Mouse (Mus musculus) MEL (cell line): ENCODE results near the gene Slc38a7. TPM values are rescaled to one million over a fixed set of nuclear protein-coding genes. Genes with fewer than 3 reads are reported as not detected.

Source experiments
- DNase-seq: peaks from one replicate; pipeline ENCODE4 v3.0.0; 2011; ENCODE audit warnings: low read depth, low spot score
- H3K27ac ChIP-seq: 2 replicates; pipeline ENCODE4 v1.5.1; 2012; ENCODE audit warnings: low read depth, mild to moderate bottlenecking, control low read depth, low read length, moderate library complexity; ENCODE audit not compliant: control insufficient read depth
- H3K27me3 ChIP-seq, 2 experiments: fragments of 150-350 bp in 1 of 2; sonication (generic) in 1 of 2; 2 replicates each; pipeline ENCODE4 v1.6.1; 2012; ENCODE audit warnings: low read length in 2 of 2, mild to moderate bottlenecking in 2 of 2, improper control_type of control experiment in 1 of 2, moderate library complexity in 1 of 2; ENCODE audit not compliant: insufficient read depth in 2 of 2, control insufficient read depth in 1 of 2
- H3K36me3 ChIP-seq, 2 experiments: 2 replicates each; pipeline ENCODE4 v1.6.1; 2012 to 2014; ENCODE audit warnings: low read length in 2 of 2, improper control_type of control experiment in 1 of 2, inconsistent platforms in 1 of 2, mild to moderate bottlenecking in 1 of 2; ENCODE audit not compliant: insufficient read depth in 2 of 2, control insufficient read depth in 1 of 2
- H3K4me1 ChIP-seq, 2 experiments: fragments of 150-350 bp in 1 of 2; sonication (generic) in 1 of 2; 2 replicates each; pipeline ENCODE4 v1.6.1; 2012; ENCODE audit warnings: low read length in 2 of 2, improper control_type of control experiment in 1 of 2, mild to moderate bottlenecking in 1 of 2; ENCODE audit not compliant: insufficient read depth in 2 of 2, control insufficient read depth in 1 of 2
- H3K4me3 ChIP-seq, 2 experiments: fragments of 150-350 bp in 1 of 2; sonication (generic) in 1 of 2; 2 replicates each; pipeline ENCODE4 v1.5.1; 2012; ENCODE audit warnings: low read depth in 2 of 2, low read length in 2 of 2, mild to moderate bottlenecking in 2 of 2, moderate library complexity in 2 of 2, control low read depth in 1 of 2, improper control_type of control experiment in 1 of 2; ENCODE audit not compliant: control insufficient read depth in 1 of 2, insufficient read depth in 1 of 2
- H3K79me2 ChIP-seq: 2 replicates; pipeline ENCODE4 v1.6.1; 2012; ENCODE audit warnings: mild to moderate bottlenecking, low read length, moderate library complexity; ENCODE audit not compliant: control insufficient read depth, poor library complexity, insufficient read depth
- H3K9ac ChIP-seq: 2 replicates; pipeline ENCODE4 v1.6.1; 2012; ENCODE audit warnings: low read depth, mild to moderate bottlenecking, control low read depth, low read length, moderate library complexity; ENCODE audit not compliant: control insufficient read depth, poor library complexity, severe bottlenecking
- H3K9me3 ChIP-seq: fragments of 150-350 bp; sonication (generic); replicated peaks from 2 replicates; pipeline ENCODE4 v1.6.1; 2012; ENCODE audit warnings: mild to moderate bottlenecking, low read length, improper control_type of control experiment, moderate library complexity; ENCODE audit not compliant: insufficient read depth
- BHLHE40 ChIP-seq: IDR thresholded peaks from 2 replicates; pipeline ENCODE4 v1.6.1; 2012; ENCODE audit warnings: low read depth, mild to moderate bottlenecking, inconsistent platforms, low read length, improper control_type of control experiment, borderline replicate concordance
- CHD1 ChIP-seq: IDR thresholded peaks from 2 replicates; pipeline ENCODE4 v1.6.1; 2012; ENCODE audit warnings: low read depth, mild to moderate bottlenecking, inconsistent platforms, low read length, improper control_type of control experiment
- EP300 ChIP-seq, 2 experiments: IDR thresholded peaks; 2 replicates each; pipeline ENCODE4 v1.6.1; 2011; ENCODE audit warnings: improper control_type of control experiment in 2 of 2, low read length in 2 of 2, low read depth in 1 of 2, mild to moderate bottlenecking in 1 of 2
- GABPA ChIP-seq: IDR thresholded peaks from 2 replicates; pipeline ENCODE4 v1.6.1; 2012; ENCODE audit warnings: low read depth, mild to moderate bottlenecking, inconsistent platforms, low read length, improper control_type of control experiment, moderate library complexity
- GATA1 ChIP-seq: IDR thresholded peaks from 2 replicates; pipeline ENCODE4 v1.6.1; 2011; ENCODE audit warnings: low read depth, low read length, improper control_type of control experiment
- MYB ChIP-seq: IDR thresholded peaks from 2 replicates; pipeline ENCODE4 v1.6.1; 2011; ENCODE audit warnings: mild to moderate bottlenecking, low read depth, low read length, improper control_type of control experiment
- NRF1 ChIP-seq: IDR thresholded peaks from 2 replicates; pipeline ENCODE4 v1.6.1; 2014; ENCODE audit warnings: low read depth, mild to moderate bottlenecking, inconsistent platforms, low read length, improper control_type of control experiment, moderate library complexity; ENCODE audit not compliant: poor library complexity, insufficient read depth, severe bottlenecking
- POLR2AphosphoS2 ChIP-seq: IDR thresholded peaks from 2 replicates; pipeline ENCODE4 v1.6.1; 2011; ENCODE audit warnings: low read length, improper control_type of control experiment
- RCOR1 ChIP-seq: IDR thresholded peaks from 2 replicates; pipeline ENCODE4 v1.6.1; 2012; ENCODE audit warnings: low read depth, mild to moderate bottlenecking, inconsistent platforms, low read length, improper control_type of control experiment
- TAL1 ChIP-seq: IDR thresholded peaks from 2 replicates; pipeline ENCODE4 v1.6.1; 2012; ENCODE audit warnings: mild to moderate bottlenecking, inconsistent platforms, low read length, moderate library complexity, mixed read lengths
- UBTF ChIP-seq: IDR thresholded peaks from 2 replicates; pipeline ENCODE4 v1.6.1; 2012; ENCODE audit warnings: low read depth, mild to moderate bottlenecking, inconsistent platforms, low read length, improper control_type of control experiment, moderate library complexity, borderline replicate concordance; ENCODE audit not compliant: insufficient read depth
- USF2 ChIP-seq, 2 experiments: IDR thresholded peaks; 2 replicates each; pipeline ENCODE4 v1.6.1; 2011 to 2012; ENCODE audit warnings: improper control_type of control experiment in 2 of 2, low read length in 2 of 2, borderline replicate concordance in 1 of 2, inconsistent platforms in 1 of 2, low read depth in 1 of 2, mild to moderate bottlenecking in 1 of 2; ENCODE audit not compliant: insufficient read depth in 1 of 2
- ZKSCAN1 ChIP-seq: IDR thresholded peaks from 2 replicates; pipeline ENCODE4 v1.6.1; 2012; ENCODE audit warnings: low read depth, mild to moderate bottlenecking, inconsistent platforms, low read length, improper control_type of control experiment, moderate library complexity
- ZNF384 ChIP-seq: IDR thresholded peaks from 2 replicates; pipeline ENCODE4 v1.6.1; 2012; ENCODE audit warnings: low read depth, mild to moderate bottlenecking, inconsistent platforms, low read length, improper control_type of control experiment
- polyA plus RNA-seq, 2 experiments: library from polyadenylated mRNA; stranded (reverse) in 1 of 2; unstranded in 1 of 2; fragments of >175 nt in 1 of 2; fragments of >200 nt in 1 of 2; gene quantifications; 2 replicates each; pipeline versions ENCODE4 v1.2.1 to v1.2.4; 2012; ENCODE audit warnings: low replicate concordance in 2 of 2, low read depth in 1 of 2; ENCODE audit not compliant: insufficient read length in 2 of 2, insufficient read depth in 1 of 2, missing spikeins in 1 of 2
- total RNA-seq: library from RNA; depleted of rRNA; stranded (reverse); fragments of 300-350 nt; gene quantifications from 2 replicates; pipeline ENCODE4 v1.2.3, GENCODE M21; 2012

Gene Slc38a7
- total and polyA plus RNA-seq, 3 experiments: 2.5 to 6.5 TPM; not detected in 1

- Histone ChIP-seq H3K9me3 (no peaks in the 10 kb centered on the region), H3K27ac (no peak overlapping the region), H3K9ac (no peak overlapping the region), H3K79me2 (no peaks in the 10 kb centered on the region), H3K4me3 (no peak overlapping the region)
- TF ChIP-seq GABPA (no peak), MYB (no peak), CHD1 (no peak), USF2 (IDR thresholded peaks at IDR 0.05; ENCODE audit: borderline replicate concordance in 1 of 2, insufficient read depth in 1 of 2, low read depth in 1 of 2, low read length in 2 of 2) (no peak), TAL1 (no peak)
- TF ChIP-seq, all 39 proteins: peak for 0
- Histone ChIP-seq H3K27me3 (no peaks in the 10 kb centered on the region), H3K4me1 (no peaks in the 10 kb centered on the region), H3K36me3 (no peaks in the 10 kb centered on the region)
- DNase-seq: no peak
Measured at GRCm38 (mm10) chr8:95822096-95822495, 31.2 kb downstream of the Slc38a7 start.

- Histone ChIP-seq H3K4me1 (no peaks in the 10 kb centered on the region), H3K36me3 (no peaks in the 10 kb centered on the region), H3K27ac (no peak overlapping the region), H3K9me3 (no peaks in the 10 kb centered on the region), H3K9ac (no peak overlapping the region), H3K79me2 (no peaks in the 10 kb centered on the region), H3K4me3 (no peak overlapping the region), H3K27me3 (no peaks in the 10 kb centered on the region)
- TF ChIP-seq GABPA (no peak), NRF1 (no peak), TAL1 (no peak), EP300 (IDR thresholded peaks at IDR 0.05; ENCODE audit: low read depth in 1 of 2, low read length in 2 of 2) (no peak), ZNF384 (no peak), ZKSCAN1 (no peak), RCOR1 (no peak), UBTF (no peak), POLR2AphosphoS2 (no peak), GATA1 (no peak)
- no peak for DNase-seq
Measured at GRCm38 (mm10) chr8:95821266-95821665, 32.1 kb downstream of the Slc38a7 start.

GRCm38 (mm10) chr8:95818211-95818610 is 35.1 kb downstream of the Slc38a7 start:
- Histone ChIP-seq H3K27me3 (no peaks in the 10 kb centered on the region), H3K4me3 (no peak overlapping the region), H3K79me2 (no peaks in the 10 kb centered on the region), H3K27ac (no peak overlapping the region), H3K9me3 (no peaks in the 10 kb centered on the region), H3K36me3 (no peaks in the 10 kb centered on the region), H3K9ac (no peak overlapping the region), H3K4me1 (no peaks in the 10 kb centered on the region)
- no peak for TF ChIP-seq TAL1
- no peak for TF ChIP-seq BHLHE40
- no peak for DNase-seq
